Mouse (Mus musculus) MEL (cell line): ENCODE data around the gene Bcl2l10.

Experiments used
- CTCF ChIP-seq, 3 experiments: IDR thresholded peaks in 2 of 3; conservative IDR thresholded peaks in 1 of 3; 2 replicates each; pipeline ENCODE4 v1.5.1; 2011 to 2012; ENCODE audit warnings: low read length in 3 of 3, low read depth in 2 of 3, mild to moderate bottlenecking in 2 of 3, improper control_type of control experiment in 1 of 3, inconsistent platforms in 1 of 3, mixed read lengths in 1 of 3, moderate library complexity in 1 of 3; ENCODE audit not compliant: control insufficient read depth in 1 of 3, insufficient read depth in 1 of 3, poor library complexity in 1 of 3, severe bottlenecking in 1 of 3
- E2F4 ChIP-seq: IDR thresholded peaks from 2 replicates; pipeline ENCODE4 v1.6.1; 2011; ENCODE audit warnings: low read depth, low read length, improper control_type of control experiment, borderline replicate concordance
- POLR2AphosphoS2 ChIP-seq: IDR thresholded peaks from 2 replicates; pipeline ENCODE4 v1.6.1; 2011; ENCODE audit warnings: low read length, improper control_type of control experiment
- SIN3A ChIP-seq: IDR thresholded peaks from 2 replicates; pipeline ENCODE4 v1.6.1; 2012; ENCODE audit warnings: low read length, improper control_type of control experiment, inconsistent platforms
- TAL1 ChIP-seq: IDR thresholded peaks from 2 replicates; pipeline ENCODE4 v1.6.1; 2012; ENCODE audit warnings: mild to moderate bottlenecking, inconsistent platforms, low read length, moderate library complexity, mixed read lengths

DNA sequence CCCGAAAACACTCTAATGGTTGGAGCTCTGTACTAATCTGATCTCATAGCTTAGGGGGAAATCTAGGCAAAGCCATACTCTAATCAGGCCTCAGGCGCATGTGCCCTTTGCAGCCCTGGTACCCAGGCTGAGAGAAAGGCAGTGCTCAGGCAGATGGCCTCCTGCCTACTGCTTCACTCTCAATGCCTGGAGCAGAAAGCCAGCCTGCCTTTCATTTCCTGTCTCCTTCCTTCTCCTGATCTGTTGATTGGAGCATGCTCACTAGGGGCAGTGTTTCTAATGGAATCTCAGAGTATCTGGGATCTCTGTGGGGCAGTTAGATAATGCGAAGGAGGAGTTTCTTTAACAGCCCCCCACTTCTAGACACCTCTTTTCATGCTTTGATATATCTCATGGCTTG is 28.2 kb upstream of the Bcl2l10 start:
- TF ChIP-seq POLR2AphosphoS2, result no peak
- no peak for TF ChIP-seq CTCF (IDR thresholded peaks at IDR 0.05 in 2 of 3, conservative IDR thresholded peaks at IDR 0.05 in 1 of 3; ENCODE audit: control insufficient read depth in 1 of 3, insufficient read depth in 1 of 3, low read depth in 2 of 3, low read length in 3 of 3, poor library complexity in 1 of 3, severe bottlenecking in 1 of 3)
- no peak for TF ChIP-seq TAL1
- TF ChIP-seq E2F4, result no peak
- TF ChIP-seq SIN3A, result no peak
